Mouse (Mus musculus): ENCODE data around the gene Tmem11. TPM values are rescaled to one million over a fixed set of nuclear protein-coding genes. Genes with fewer than 3 reads are reported as not detected.
A peak's percentile ranks its signal among the peaks of the same experiment; 100 is the strongest.

Gene Tmem11
- polyA plus RNA-seq, 1 experiment, result 34.2 TPM

DNA sequence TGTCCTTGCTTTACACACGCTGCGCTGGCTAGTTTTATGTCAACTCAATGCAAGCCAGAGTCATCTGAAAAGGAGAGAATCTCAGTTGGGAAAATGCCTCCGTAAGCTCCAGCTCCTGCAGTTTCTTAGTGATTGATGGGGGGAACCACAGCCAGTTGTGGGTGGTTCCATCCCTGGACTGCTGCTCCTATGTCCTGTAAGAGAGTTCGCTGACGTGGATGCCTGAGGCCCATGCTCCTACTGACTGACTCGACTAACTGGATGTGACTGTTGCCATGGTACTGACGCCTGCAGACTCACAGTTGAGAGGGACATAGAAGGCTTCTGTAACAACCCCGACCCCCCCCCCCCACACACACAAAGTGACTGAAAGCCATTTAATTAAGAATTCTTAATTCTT lies 11.2 kb downstream of the Tmem11 start:
- H3K4me3 ChIP-seq (ENCODE audit: insufficient read depth, low read length), result no peak overlapping the region
- no peak overlapping the region for H3K27ac ChIP-seq (ENCODE audit: insufficient read depth, low read length)
- TF ChIP-seq CTCF (IDR thresholded peaks at IDR 0.05; ENCODE audit: borderline replicate concordance, insufficient read depth, low read length) (no peak), POLR2A (IDR thresholded peaks at IDR 0.05; ENCODE audit: low read depth, low read length) (no peak)
- H3K4me1 ChIP-seq (ENCODE audit: control insufficient read depth, insufficient read depth, low read length), result peaks cover 4% of the 10 kb centered on the region

DNA sequence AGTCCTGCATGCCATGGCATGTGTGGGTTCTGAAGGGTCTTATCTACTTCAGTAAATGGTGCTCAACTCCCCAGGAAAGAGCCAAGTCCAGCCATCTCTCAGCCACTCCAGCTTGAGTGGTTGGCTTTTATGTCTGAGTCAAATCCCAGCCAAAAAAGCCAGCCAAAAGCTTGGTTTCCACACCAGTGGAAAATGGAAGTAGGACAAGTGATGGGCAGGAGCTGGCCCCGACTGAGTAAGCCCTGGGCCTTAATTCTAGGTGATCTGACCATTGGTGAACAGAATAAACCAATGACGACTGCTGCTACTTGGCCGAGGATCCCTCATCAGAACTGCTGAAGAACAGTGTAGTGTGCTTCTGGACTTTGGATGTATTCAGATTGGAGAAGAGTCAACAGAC lies 11.6 kb downstream of the Tmem11 start:
- TF ChIP-seq CTCF (IDR thresholded peaks at IDR 0.05; ENCODE audit: borderline replicate concordance, insufficient read depth, low read length), result no peak
- TF ChIP-seq POLR2A (IDR thresholded peaks at IDR 0.05; ENCODE audit: low read depth, low read length), result no peak
- Histone ChIP-seq H3K4me3 (ENCODE audit: insufficient read depth, low read length) (no peak overlapping the region), H3K27ac (ENCODE audit: insufficient read depth, low read length) (no peak overlapping the region), H3K4me1 (ENCODE audit: control insufficient read depth, insufficient read depth, low read length) (peaks cover 4% of the 10 kb centered on the region)

- peaks cover 4% of the 10 kb centered on the region for H3K4me1 ChIP-seq (ENCODE audit: control insufficient read depth, insufficient read depth, low read length)
- no peak for TF ChIP-seq POLR2A (IDR thresholded peaks at IDR 0.05; ENCODE audit: low read depth, low read length)
- no peak for TF ChIP-seq CTCF (IDR thresholded peaks at IDR 0.05; ENCODE audit: borderline replicate concordance, insufficient read depth, low read length)
- H3K4me3 ChIP-seq (ENCODE audit: insufficient read depth, low read length), result no peak overlapping the region
- H3K27ac ChIP-seq (ENCODE audit: insufficient read depth, low read length), result no peak overlapping the region
These were observed 13.1 kb downstream of the Tmem11 start for GRCm38 (mm10) chr11:60866021-60866420.

GRCm38 (mm10) chr11:60864916-60865315 lies 14.2 kb downstream of the Tmem11 start:
- no peak overlapping the region for H3K27ac ChIP-seq (ENCODE audit: insufficient read depth, low read length)
- H3K4me3 ChIP-seq (ENCODE audit: insufficient read depth, low read length), result no peak overlapping the region
- TF ChIP-seq CTCF (IDR thresholded peaks at IDR 0.05; ENCODE audit: borderline replicate concordance, insufficient read depth, low read length) (no peak), POLR2A (IDR thresholded peaks at IDR 0.05; ENCODE audit: low read depth, low read length) (no peak)
- peaks cover 4% of the 10 kb centered on the region for H3K4me1 ChIP-seq (ENCODE audit: control insufficient read depth, insufficient read depth, low read length)

DNA sequence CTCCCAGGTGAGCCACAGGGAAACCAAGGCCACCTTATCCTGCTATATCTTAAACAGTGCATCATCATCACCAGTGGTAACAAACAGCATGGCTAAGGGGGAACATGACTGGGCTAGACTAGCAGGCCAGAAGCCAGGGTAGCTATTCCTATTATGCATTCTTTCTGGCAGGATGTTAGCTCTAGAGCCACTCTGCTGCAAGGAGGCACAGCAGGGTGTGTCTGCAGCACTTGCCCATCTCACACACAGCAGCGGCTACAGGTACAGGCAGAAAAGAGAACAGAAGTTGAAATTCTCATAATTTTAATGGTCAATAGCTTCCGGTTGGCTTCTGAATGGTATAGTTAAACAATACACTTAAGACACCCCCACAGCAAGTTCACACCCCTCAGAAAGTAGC lies 14.9 kb downstream of the Tmem11 start:
- no peak overlapping the region for H3K4me3 ChIP-seq (ENCODE audit: insufficient read depth, low read length)
- peak overlapping the region; percentile 68; the same call in 1 of the 2 replicates for H3K27ac ChIP-seq (ENCODE audit: insufficient read depth, low read length)
- H3K4me1 ChIP-seq (ENCODE audit: control insufficient read depth, insufficient read depth, low read length), result peaks cover 4% of the 10 kb centered on the region
- no peak for TF ChIP-seq POLR2A (IDR thresholded peaks at IDR 0.05; ENCODE audit: low read depth, low read length)
- no peak for TF ChIP-seq CTCF (IDR thresholded peaks at IDR 0.05; ENCODE audit: borderline replicate concordance, insufficient read depth, low read length)

DNA sequence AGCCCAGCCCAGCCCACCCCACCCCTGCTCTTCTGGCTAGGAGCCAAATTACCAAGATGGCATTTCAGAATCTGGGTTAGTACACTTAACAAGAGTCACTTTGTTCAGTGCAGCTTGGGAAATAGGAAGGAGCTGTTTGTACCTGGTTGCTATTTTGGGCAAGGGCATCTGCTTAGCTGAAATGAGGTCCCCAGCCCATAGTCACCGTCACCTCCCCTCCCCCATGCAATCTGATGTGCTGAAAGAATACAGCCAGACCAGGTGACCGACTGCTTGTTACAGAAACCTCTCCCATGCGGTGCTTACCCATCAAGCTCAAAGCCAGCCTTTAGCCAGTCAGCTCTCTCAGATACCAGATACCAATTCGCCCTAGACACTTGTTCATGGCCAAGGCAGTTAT lies 15.9 kb downstream of the Tmem11 start:
- TF ChIP-seq CTCF (IDR thresholded peaks at IDR 0.05; ENCODE audit: borderline replicate concordance, insufficient read depth, low read length) (no peak), POLR2A (IDR thresholded peaks at IDR 0.05; ENCODE audit: low read depth, low read length) (no peak)

DNA sequence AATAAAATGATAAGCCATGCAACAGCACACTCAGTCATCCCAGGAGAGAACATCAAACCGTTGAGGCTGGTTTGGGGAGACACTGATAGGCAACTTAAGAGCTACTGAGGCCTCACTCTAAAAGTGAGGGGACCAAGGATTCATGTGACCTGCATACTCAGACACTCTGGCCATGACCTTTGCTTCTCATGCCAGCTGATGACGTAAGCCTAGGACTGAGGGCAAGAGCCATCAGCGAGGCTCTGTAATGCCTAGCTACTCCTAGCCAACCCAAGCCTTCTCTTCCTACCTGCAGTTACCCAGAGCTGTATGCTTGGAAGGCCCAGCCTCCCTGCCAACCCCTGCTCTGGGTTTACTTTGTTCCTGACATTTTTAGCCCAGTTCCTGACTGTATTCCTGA lies 17.1 kb downstream of the Tmem11 start:
- Histone ChIP-seq H3K4me1 (ENCODE audit: control insufficient read depth, insufficient read depth, low read length) (peaks cover 4% of the 10 kb centered on the region), H3K27ac (ENCODE audit: insufficient read depth, low read length) (no peak overlapping the region), H3K4me3 (ENCODE audit: insufficient read depth, low read length) (no peak overlapping the region)
- no peak for TF ChIP-seq CTCF (IDR thresholded peaks at IDR 0.05; ENCODE audit: borderline replicate concordance, insufficient read depth, low read length)
- no peak for TF ChIP-seq POLR2A (IDR thresholded peaks at IDR 0.05; ENCODE audit: low read depth, low read length)

More for the DNA sequence above, 15.9 kb downstream of the Tmem11 start:
- H3K4me3 ChIP-seq (ENCODE audit: insufficient read depth, low read length), result no peak overlapping the region
- H3K27ac ChIP-seq (ENCODE audit: insufficient read depth, low read length), result no peak overlapping the region
- H3K4me1 ChIP-seq (ENCODE audit: control insufficient read depth, insufficient read depth, low read length), result peaks cover 4% of the 10 kb centered on the region

- TF ChIP-seq CTCF (IDR thresholded peaks at IDR 0.05; ENCODE audit: borderline replicate concordance, insufficient read depth, low read length) (no peak), POLR2A (IDR thresholded peaks at IDR 0.05; ENCODE audit: low read depth, low read length) (no peak)
- no peak overlapping the region for H3K27ac ChIP-seq (ENCODE audit: insufficient read depth, low read length)
- no peak overlapping the region for H3K4me3 ChIP-seq (ENCODE audit: insufficient read depth, low read length)
- no peaks in the 10 kb centered on the region for H3K4me1 ChIP-seq (ENCODE audit: control insufficient read depth, insufficient read depth, low read length)
These were observed 22.5 kb downstream of the Tmem11 start for GRCm38 (mm10) chr11:60856587-60856986.

DNA sequence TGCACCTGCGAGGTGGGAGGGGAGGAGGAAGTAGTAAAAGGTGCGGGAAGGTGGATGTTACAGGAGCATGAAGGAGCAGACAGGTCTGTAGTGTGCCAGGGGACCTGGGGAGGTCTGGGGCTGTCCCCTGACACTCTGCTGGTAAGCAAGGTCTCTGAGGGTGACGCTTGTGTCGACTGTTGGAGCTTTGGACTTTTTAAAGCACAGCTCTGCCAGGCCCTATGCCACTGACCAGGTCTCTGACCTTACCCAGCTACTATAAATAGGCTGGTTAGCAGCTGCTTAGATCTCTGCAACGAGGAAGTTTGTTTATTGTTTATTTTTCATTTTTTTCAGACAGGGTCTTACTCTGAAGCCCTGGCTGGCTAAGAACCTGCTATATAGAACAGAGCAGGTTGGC lies 33.7 kb downstream of the Tmem11 start:
- Histone ChIP-seq H3K4me1 (ENCODE audit: control insufficient read depth, insufficient read depth, low read length) (no peaks in the 10 kb centered on the region), H3K27ac (ENCODE audit: insufficient read depth, low read length) (no peak overlapping the region), H3K4me3 (ENCODE audit: insufficient read depth, low read length) (no peak overlapping the region)
- TF ChIP-seq CTCF (IDR thresholded peaks at IDR 0.05; ENCODE audit: borderline replicate concordance, insufficient read depth, low read length) (no peak), POLR2A (IDR thresholded peaks at IDR 0.05; ENCODE audit: low read depth, low read length) (no peak)

DNA sequence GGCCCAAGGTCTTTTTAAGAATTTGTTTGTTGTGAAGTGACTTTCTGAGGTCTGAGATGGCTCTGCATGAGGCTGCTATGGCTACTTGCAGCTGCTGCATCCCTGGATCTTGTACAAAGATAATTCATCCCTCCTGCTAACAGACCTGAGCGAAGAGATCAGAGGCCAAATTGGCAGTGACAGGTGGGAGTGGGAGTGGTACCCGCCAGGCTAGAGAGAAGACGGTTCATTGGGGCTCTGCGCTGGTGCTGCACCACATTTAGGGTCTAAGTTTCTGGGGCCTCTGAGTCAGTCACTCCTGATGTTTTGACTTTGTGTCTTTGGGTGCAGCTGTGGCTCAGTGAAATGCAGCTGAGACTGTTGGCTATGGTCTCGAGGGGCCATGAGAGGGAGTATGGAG lies 35.7 kb downstream of the Tmem11 start:
- TF ChIP-seq CTCF (IDR thresholded peaks at IDR 0.05; ENCODE audit: borderline replicate concordance, insufficient read depth, low read length) (no peak), POLR2A (IDR thresholded peaks at IDR 0.05; ENCODE audit: low read depth, low read length) (no peak)
- Histone ChIP-seq H3K4me1 (ENCODE audit: control insufficient read depth, insufficient read depth, low read length) (no peaks in the 10 kb centered on the region), H3K4me3 (ENCODE audit: insufficient read depth, low read length) (no peak overlapping the region), H3K27ac (ENCODE audit: insufficient read depth, low read length) (no peak overlapping the region)

Data from embryonic fibroblast, embryonic 13.5 days (primary cell).